Mouse (Mus musculus): ENCODE data around the gene Sarm1. TPM values are rescaled to one million over a fixed set of nuclear protein-coding genes. Genes with fewer than 3 reads are reported as not detected.
"Not testable (repeated sequence)": the region's sequence is repeated elsewhere in the genome, so short reads cannot be mapped to it uniquely, and the experiment has no call there.

Sarm1 gene
- total RNA-seq (2021) = 1 to 10 TPM; 5.3 to 6.4 TPM
- long read RNA-seq, experiment 1, full-length matches to known transcripts = 3 of 3 reads
- long read RNA-seq, experiment 1, partial matches to known transcripts = 0 of 3 reads
- long read RNA-seq, experiment 1, other reads (novel, unspliced or antisense) = 0 of 3 reads
- long read RNA-seq, experiment 2, partial matches to known transcripts = 0 of 2 reads
- long read RNA-seq, experiment 2, other reads (novel, unspliced or antisense) = 2 of 2 reads

GRCm38 (mm10) chr11:78497544-78498522, at the start of gene Sarm1:
Gene Sarm1, minus strand, starts transcription at chr11:78497754.
- DNase-seq (ENCODE audit: low spot score in 2 of 2) = peak; percentile 91 to 92

- no peak for DNase-seq (ENCODE audit: low spot score in 2 of 2)
These were observed 47.6 kb upstream of the Sarm1 start for GRCm38 (mm10) chr11:78545181-78545580.

- no peak for DNase-seq (ENCODE audit: low spot score in 2 of 2)
These were observed 47.0 kb upstream of the Sarm1 start for GRCm38 (mm10) chr11:78544449-78545111.

GRCm38 (mm10) chr11:78540358-78540757, 42.8 kb upstream of the Sarm1 start:
- no peak for DNase-seq (ENCODE audit: low spot score in 2 of 2)

- no peak for DNase-seq (ENCODE audit: low spot score in 2 of 2)
These were observed 39.1 kb upstream of the Sarm1 start for GRCm38 (mm10) chr11:78536690-78537084.

GRCm38 (mm10) chr11:78536080-78536689, 38.6 kb upstream of the Sarm1 start, which contains the start of the genes Tnfaip1 and Ift20:
Gene Tnfaip1, minus strand, starts transcription at chr11:78536332.
Gene Ift20, plus strand, starts transcription at chr11:78536361.
- DNase-seq (ENCODE audit: low spot score in 2 of 2) = peak; percentile 91

- peak in 1 of 2 experiments; percentile 18 for DNase-seq (ENCODE audit: low spot score in 2 of 2)
These were observed 38.0 kb upstream of the Sarm1 start for GRCm38 (mm10) chr11:78535376-78536079.

- DNase-seq (ENCODE audit: low spot score in 2 of 2) = no peak
These were observed 37.0 kb upstream of the Sarm1 start for GRCm38 (mm10) chr11:78534516-78534915.

- not testable (repeated sequence) for DNase-seq (ENCODE audit: low spot score in 2 of 2)
These were observed 34.0 kb upstream of the Sarm1 start for GRCm38 (mm10) chr11:78531515-78531914.

- DNase-seq (ENCODE audit: low spot score in 2 of 2) = no peak
These were observed 33.5 kb upstream of the Sarm1 start for GRCm38 (mm10) chr11:78531046-78531445.

GRCm38 (mm10) chr11:78530001-78530400, 32.4 kb upstream of the Sarm1 start:
- no peak for DNase-seq (ENCODE audit: low spot score in 2 of 2)

GRCm38 (mm10) chr11:78528714-78529113, 31.2 kb upstream of the Sarm1 start:
- DNase-seq (ENCODE audit: low spot score in 2 of 2) = no peak

GRCm38 (mm10) chr11:78524838-78525237, 27.3 kb upstream of the Sarm1 start:
- no peak for DNase-seq (ENCODE audit: low spot score in 2 of 2)

- DNase-seq (ENCODE audit: low spot score in 2 of 2) = no peak
These were observed 25.8 kb upstream of the Sarm1 start for GRCm38 (mm10) chr11:78523241-78523955.

- no peak for DNase-seq (ENCODE audit: low spot score in 2 of 2)
These were observed 25.0 kb upstream of the Sarm1 start for GRCm38 (mm10) chr11:78522481-78522997.

GRCm38 (mm10) chr11:78521880-78522279, 24.3 kb upstream of the Sarm1 start:
- no peak for DNase-seq (ENCODE audit: low spot score in 2 of 2)

GRCm38 (mm10) chr11:78518931-78519330, 21.4 kb upstream of the Sarm1 start:
- no peak for DNase-seq (ENCODE audit: low spot score in 2 of 2)

- DNase-seq (ENCODE audit: low spot score in 2 of 2) = no peak
These were observed 18.2 kb upstream of the Sarm1 start for GRCm38 (mm10) chr11:78515549-78516325.

All from adrenal gland, adult 18-20 months (tissue).